Mouse (Mus musculus): ENCODE measurements at regions not wholly inside any gene's neighbourhood (a gene's known extent, or its start where the extent isn't known, plus 50 kb on each side); places are given as distances from the start of the nearest gene placed in this dataset.

DNA sequence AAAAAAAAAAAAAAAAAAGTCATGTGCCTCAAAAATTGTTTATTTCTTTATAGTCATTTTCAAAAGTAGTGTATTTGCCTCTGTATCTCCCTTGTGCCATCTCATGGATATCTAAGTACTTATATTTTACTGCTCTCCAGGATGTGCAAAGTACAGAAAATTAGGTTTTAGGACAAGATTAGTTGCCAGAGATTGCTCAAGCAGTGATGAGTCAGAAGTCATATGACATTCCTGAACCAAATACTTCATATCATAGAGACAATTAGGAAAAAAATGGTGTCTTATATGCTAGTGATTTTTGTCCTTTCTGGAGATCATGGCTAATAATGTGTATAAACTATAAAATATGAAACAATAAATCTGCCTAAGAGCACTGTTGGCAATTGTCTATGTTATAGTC lies 201.7 kb downstream of the Spry2 start:
- no peaks in the 10 kb centered on the region for H3K36me3 ChIP-seq (ENCODE audit: control insufficient read depth in 1 of 2, insufficient read depth in 2 of 2, low read length in 2 of 2)
- H3K79me2 ChIP-seq (ENCODE audit: control insufficient read depth, insufficient read depth, low read length, poor library complexity), result no peaks in the 10 kb centered on the region
- no peaks in the 10 kb centered on the region for H3K4me1 ChIP-seq (ENCODE audit: control insufficient read depth in 1 of 2, insufficient read depth in 2 of 2, low read length in 2 of 2)
- TF ChIP-seq NRF1 (IDR thresholded peaks at IDR 0.05; ENCODE audit: insufficient read depth, low read depth, low read length, poor library complexity, severe bottlenecking) (no peak), CHD1 (IDR thresholded peaks at IDR 0.05; ENCODE audit: low read depth, low read length) (no peak), MXI1 (IDR thresholded peaks at IDR 0.05; ENCODE audit: low read depth, low read length) (no peak), MEF2A (IDR thresholded peaks at IDR 0.05; ENCODE audit: extremely low read depth, insufficient replicate concordance, low read depth, low read length, poor library complexity, severe bottlenecking) (no peak), GABPA (IDR thresholded peaks at IDR 0.05; ENCODE audit: low read depth, low read length) (no peak), MAZ (IDR thresholded peaks at IDR 0.05; ENCODE audit: low read depth, low read length) (no peak), HCFC1 (IDR thresholded peaks at IDR 0.05; ENCODE audit: low read depth, low read length) (no peak), RCOR1 (IDR thresholded peaks at IDR 0.05; ENCODE audit: low read depth, low read length) (no peak), TCF12 (IDR thresholded peaks at IDR 0.05; ENCODE audit: low read depth, low read length) (no peak), CHD2 (IDR thresholded peaks at IDR 0.05; ENCODE audit: low read length) (no peak), POLR2A (IDR thresholded peaks at IDR 0.05; ENCODE audit: control insufficient read depth in 1 of 2, insufficient read depth in 1 of 2, low read depth in 1 of 2, low read length in 2 of 2, poor library complexity in 1 of 2) (no peak), GATA1 (IDR thresholded peaks at IDR 0.05; ENCODE audit: low read depth, low read length) (no peak)
- H3K9ac ChIP-seq (ENCODE audit: control insufficient read depth, low read depth, low read length, poor library complexity, severe bottlenecking), result no peak overlapping the region
- no peaks in the 10 kb centered on the region for H3K9me3 ChIP-seq (replicated peaks; ENCODE audit: insufficient read depth, low read length)
- H3K27ac ChIP-seq (ENCODE audit: control insufficient read depth, low read depth, low read length), result no peak overlapping the region
- H3K27me3 ChIP-seq (ENCODE audit: control insufficient read depth in 1 of 2, insufficient read depth in 2 of 2, low read length in 2 of 2), result no peaks in the 10 kb centered on the region
- DNase-seq (ENCODE audit: low read depth, low spot score), result no peak
- H3K4me3 ChIP-seq (ENCODE audit: control insufficient read depth in 1 of 2, insufficient read depth in 1 of 2, low read depth in 2 of 2, low read length in 2 of 2), result no peak overlapping the region

DNA sequence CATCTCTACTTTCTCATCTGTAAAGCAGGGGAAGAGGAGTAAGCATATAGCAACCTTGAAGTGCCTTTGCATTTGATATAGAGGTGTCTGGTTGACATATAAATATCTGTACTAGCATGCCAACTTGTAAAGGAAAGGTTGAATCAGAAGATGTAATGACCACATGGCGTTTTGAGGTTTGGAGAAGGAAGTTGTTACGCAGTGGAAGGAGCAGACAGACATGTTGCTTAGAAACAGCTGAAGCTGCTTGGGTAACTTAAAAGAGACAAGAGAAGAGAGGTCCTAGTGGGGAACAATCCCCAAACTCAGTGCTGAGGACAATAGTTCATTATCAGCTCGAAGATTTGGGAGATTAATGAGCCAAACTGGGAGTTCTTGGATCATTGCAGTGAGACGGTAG lies 202.9 kb downstream of the Spry2 start:
- no peak for TF ChIP-seq ETS1 (IDR thresholded peaks at IDR 0.05; ENCODE audit: low read depth, low read length)
- no peak for TF ChIP-seq MYB (IDR thresholded peaks at IDR 0.05; ENCODE audit: low read depth, low read length)
- no peak for TF ChIP-seq TBP (IDR thresholded peaks at IDR 0.05; ENCODE audit: low read depth, low read length)
- TF ChIP-seq CHD1 (IDR thresholded peaks at IDR 0.05; ENCODE audit: low read depth, low read length), result no peak
- TF ChIP-seq E2F4 (IDR thresholded peaks at IDR 0.05; ENCODE audit: borderline replicate concordance, low read depth, low read length), result no peak
- no peak for TF ChIP-seq TCF12 (IDR thresholded peaks at IDR 0.05; ENCODE audit: low read depth, low read length)
- no peaks in the 10 kb centered on the region for H3K4me1 ChIP-seq (ENCODE audit: control insufficient read depth in 1 of 2, insufficient read depth in 2 of 2, low read length in 2 of 2)
- no peaks in the 10 kb centered on the region for H3K27me3 ChIP-seq (ENCODE audit: control insufficient read depth in 1 of 2, insufficient read depth in 2 of 2, low read length in 2 of 2)
- DNase-seq (ENCODE audit: low read depth, low spot score), result no peak
- H3K4me3 ChIP-seq (ENCODE audit: control insufficient read depth in 1 of 2, insufficient read depth in 1 of 2, low read depth in 2 of 2, low read length in 2 of 2), result no peak overlapping the region
- H3K36me3 ChIP-seq (ENCODE audit: control insufficient read depth in 1 of 2, insufficient read depth in 2 of 2, low read length in 2 of 2), result no peaks in the 10 kb centered on the region
- no peak overlapping the region for H3K9ac ChIP-seq (ENCODE audit: control insufficient read depth, low read depth, low read length, poor library complexity, severe bottlenecking)
- H3K27ac ChIP-seq (ENCODE audit: control insufficient read depth, low read depth, low read length), result no peak overlapping the region
- no peaks in the 10 kb centered on the region for H3K79me2 ChIP-seq (ENCODE audit: control insufficient read depth, insufficient read depth, low read length, poor library complexity)
- H3K9me3 ChIP-seq (replicated peaks; ENCODE audit: insufficient read depth, low read length), result no peaks in the 10 kb centered on the region
